Mouse (Mus musculus) stomach, embryonic 16.5 days (tissue): ENCODE measurements around the gene Gm45015. TPM values are rescaled to one million over a fixed set of nuclear protein-coding genes. Genes with fewer than 3 reads are reported as not detected.

Experiments
- ATAC-seq: fragments of 200-750 bp; cut with Nextera tagmentation; 2 replicates; pipeline ENCODE4 v1.8.0; 2017; ENCODE audit warnings: moderate number of reproducible peaks, moderate TSS enrichment; ENCODE audit not compliant: insufficient read depth, low FRiP score
- H3K27ac ChIP-seq: fragments of 300-500 bp; sonication (generic); 2 replicates; pipeline ENCODE4 v1.5.1; 2014; ENCODE audit warnings: low read length
- H3K27me3 ChIP-seq: fragments of 300-500 bp; sonication (generic); 2 replicates; pipeline ENCODE4 v1.6.1; 2014; ENCODE audit warnings: low read length, control low read depth, mixed read lengths; ENCODE audit not compliant: control insufficient read depth, insufficient read depth
- H3K36me3 ChIP-seq: fragments of 300-500 bp; sonication (generic); 2 replicates; pipeline ENCODE4 v1.6.1; 2014; ENCODE audit warnings: low read length; ENCODE audit not compliant: control insufficient read depth, insufficient read depth
- H3K4me1 ChIP-seq: fragments of 300-500 bp; sonication (generic); 2 replicates; pipeline ENCODE4 v1.6.1; 2014; ENCODE audit warnings: low read length, control low read depth, mixed read lengths; ENCODE audit not compliant: control insufficient read depth, insufficient read depth
- H3K4me2 ChIP-seq: fragments of 300-500 bp; sonication (generic); 2 replicates; pipeline ENCODE4 v1.6.1; 2014; ENCODE audit warnings: low read depth, low read length, mixed read lengths
- H3K4me3 ChIP-seq: fragments of 300-500 bp; sonication (generic); replicated peaks from 2 replicates; pipeline ENCODE4 v1.5.1; 2014; ENCODE audit warnings: mild to moderate bottlenecking, low read length
- H3K9ac ChIP-seq: fragments of 300-500 bp; sonication (generic); 2 replicates; pipeline ENCODE4 v1.6.1; 2014; ENCODE audit warnings: low read length
- H3K9me3 ChIP-seq: fragments of 300-500 bp; sonication (generic); replicated peaks from 2 replicates; pipeline ENCODE4 v1.6.1; 2016; ENCODE audit warnings: low read length, control low read depth; ENCODE audit not compliant: control insufficient read depth
- WGBS: fragments of 180-500 bp; shearing (Covaris S2); extraction: QIAGEN DNeasy Blood & Tissue Kit; methylation state at CpG from one replicate; pipeline ENCODE4 v1.1.7; 2014; 5-methylcytosine and 5-hydroxymethylcytosine counted together
- polyA plus RNA-seq: library from polyadenylated mRNA; unstranded; fragments of >200 nt; fragmentation: Nextera tagmentation; extraction: Ambion mirVana; gene quantifications from 2 replicates; pipeline ENCODE4 v1.2.1, GENCODE M21; 2015

The Gm45015 gene
- not detected in 2 replicates for polyA plus RNA-seq

- H3K36me3 ChIP-seq, result no peaks in the 10 kb centered on the region
- H3K9ac ChIP-seq, result no peak within 1 kb of the TSS
- ATAC-seq, result no peak
- H3K4me1 ChIP-seq, result no peaks in the 10 kb centered on the region
- H3K27ac ChIP-seq, result no peak within 1 kb of the TSS
- WGBS, result 82% methylated on average over 4 of the region's 4 CpGs
- no peaks in the 10 kb centered on the region for H3K9me3 ChIP-seq
- no peaks in the 10 kb centered on the region; the same call in 1 of the 2 replicates for H3K27me3 ChIP-seq
- no peak within 1 kb of the TSS for H3K4me3 ChIP-seq
- no peak within 1 kb of the TSS for H3K4me2 ChIP-seq
Observed at GRCm38 (mm10) chrX:73336740-73337139, at the start of gene Gm45015. Gm45015 (minus strand) TSS chrX:73336840.

GRCm38 (mm10) chrX:73384924-73385323, 48.3 kb upstream of the Gm45015 start:
- Histone ChIP-seq H3K36me3 (no peaks in the 10 kb centered on the region), H3K9me3 (no peaks in the 10 kb centered on the region), H3K27me3 (no peaks in the 10 kb centered on the region), H3K27ac (no peak overlapping the region), H3K9ac (no peak overlapping the region), H3K4me3 (no peak overlapping the region), H3K4me1 (no peaks in the 10 kb centered on the region), H3K4me2 (no peak overlapping the region)
- no peak for ATAC-seq
- 15% methylated on average over 1 of the region's 1 CpGs for WGBS

- Histone ChIP-seq H3K27me3 (no peaks in the 10 kb centered on the region; the same call in 1 of the 2 replicates), H3K9me3 (no peaks in the 10 kb centered on the region), H3K4me3 (no peak overlapping the region), H3K4me1 (no peaks in the 10 kb centered on the region), H3K9ac (no peak overlapping the region), H3K36me3 (no peaks in the 10 kb centered on the region), H3K4me2 (no peak overlapping the region), H3K27ac (no peak overlapping the region)
- no peak for ATAC-seq
- WGBS, result 72% methylated on average over 6 of the region's 6 CpGs
Observed at GRCm38 (mm10) chrX:73384419-73384818, 47.8 kb upstream of the Gm45015 start.

GRCm38 (mm10) chrX:73363291-73363690, 26.7 kb upstream of the Gm45015 start:
- no peaks in the 10 kb centered on the region for H3K36me3 ChIP-seq
- no peak for ATAC-seq
- no peaks in the 10 kb centered on the region for H3K27me3 ChIP-seq
- no peak overlapping the region for H3K27ac ChIP-seq
- no peak overlapping the region for H3K4me3 ChIP-seq
- no peaks in the 10 kb centered on the region for H3K4me1 ChIP-seq
- H3K9me3 ChIP-seq, result no peaks in the 10 kb centered on the region
- no peak overlapping the region for H3K9ac ChIP-seq
- no peak overlapping the region for H3K4me2 ChIP-seq

GRCm38 (mm10) chrX:73356719-73357118, 20.1 kb upstream of the Gm45015 start:
- H3K36me3 ChIP-seq, result peaks cover 8% of the 10 kb centered on the region; the same call in 1 of the 2 replicates
- WGBS, result 88% methylated on average over 1 of the region's 1 CpGs
- no peaks in the 10 kb centered on the region; the same call in 1 of the 2 replicates for H3K27me3 ChIP-seq
- H3K4me1 ChIP-seq, result no peaks in the 10 kb centered on the region
- ATAC-seq, result no peak
- no peak overlapping the region for H3K4me3 ChIP-seq
- H3K9ac ChIP-seq, result no peak overlapping the region
- H3K9me3 ChIP-seq, result no peaks in the 10 kb centered on the region
- H3K27ac ChIP-seq, result no peak overlapping the region
- H3K4me2 ChIP-seq, result no peak overlapping the region

- no peak for ATAC-seq
- no peak overlapping the region for H3K4me2 ChIP-seq
- H3K9ac ChIP-seq, result no peak overlapping the region
- no peaks in the 10 kb centered on the region for H3K9me3 ChIP-seq
- WGBS, result 77% methylated on average over 2 of the region's 2 CpGs
- no peaks in the 10 kb centered on the region for H3K4me1 ChIP-seq
- peaks cover 8% of the 10 kb centered on the region; the same call in 1 of the 2 replicates for H3K36me3 ChIP-seq
- no peak overlapping the region for H3K4me3 ChIP-seq
- H3K27me3 ChIP-seq, result no peaks in the 10 kb centered on the region; the same call in 1 of the 2 replicates
- H3K27ac ChIP-seq, result no peak overlapping the region
Observed at GRCm38 (mm10) chrX:73356163-73356562, 19.5 kb upstream of the Gm45015 start.

- Histone ChIP-seq H3K4me3 (no peak overlapping the region), H3K27ac (no peak overlapping the region), H3K4me2 (no peak overlapping the region), H3K9me3 (no peaks in the 10 kb centered on the region), H3K27me3 (peaks cover 3% of the 10 kb centered on the region; the same call in 1 of the 2 replicates), H3K4me1 (no peaks in the 10 kb centered on the region), H3K9ac (no peak overlapping the region), H3K36me3 (no peaks in the 10 kb centered on the region)
- 72% methylated on average over 1 of the region's 1 CpGs for WGBS
- no peak for ATAC-seq
Observed at GRCm38 (mm10) chrX:73344346-73344745, 7.7 kb upstream of the Gm45015 start.

GRCm38 (mm10) chrX:73343802-73344201, 7.2 kb upstream of the Gm45015 start:
- no peak for ATAC-seq
- no peak overlapping the region; the same call in 1 of the 2 replicates for H3K4me3 ChIP-seq
- no peaks in the 10 kb centered on the region for H3K36me3 ChIP-seq
- H3K4me1 ChIP-seq, result no peaks in the 10 kb centered on the region
- H3K27me3 ChIP-seq, result peaks cover 3% of the 10 kb centered on the region; the same call in 1 of the 2 replicates
- H3K4me2 ChIP-seq, result peak overlapping the region; percentile 58
- no peak overlapping the region for H3K27ac ChIP-seq
- no peaks in the 10 kb centered on the region for H3K9me3 ChIP-seq
- H3K9ac ChIP-seq, result no peak overlapping the region
- 65% methylated on average over 1 of the region's 1 CpGs for WGBS

GRCm38 (mm10) chrX:73342941-73343735, 6.5 kb upstream of the Gm45015 start:
- no peaks in the 10 kb centered on the region for H3K9me3 ChIP-seq
- ATAC-seq, result peak; percentile 68
- no peak overlapping the region for H3K27ac ChIP-seq
- H3K4me1 ChIP-seq, result no peaks in the 10 kb centered on the region
- peak overlapping the region; percentile 58 for H3K4me2 ChIP-seq
- peak overlapping the region; percentile 67 for H3K4me3 ChIP-seq
- 10% methylated on average over 15 of the region's 15 CpGs for WGBS
- peaks cover 3% of the 10 kb centered on the region; the same call in 1 of the 2 replicates for H3K27me3 ChIP-seq
- no peaks in the 10 kb centered on the region for H3K36me3 ChIP-seq
- peak overlapping the region; percentile 80 for H3K9ac ChIP-seq
